Mouse (Mus musculus): ENCODE measurements around the gene Rbpj.

GRCm38 (mm10) chr5:53599116-53599515 lies 133.2 kb downstream of the Rbpj start:
- no peak for TF ChIP-seq EP300 (IDR thresholded peaks at IDR 0.05; ENCODE audit: low read depth)
- TF ChIP-seq CTCF (IDR thresholded peaks at IDR 0.05; ENCODE audit: low read depth): no peak
